ENCODE assay signal across 11 mouse cellular contexts in genomic region chr19:18758916-18759315, GRCm38 (mm10). TPM values are rescaled to one million over a fixed set of nuclear protein-coding genes. Genes with fewer than 3 reads are reported as not detected.
A peak's percentile ranks its signal among the peaks of the same experiment; 100 is the strongest.
DNase-seq lines count a peak whose midpoint lies in the region; ATAC-seq and TF ChIP-seq lines count a peak whose summit lies in the region.
"Had no signal": no experiment of that assay in that cellular context is flagged by ENCODE, and none has a peak within 500 bp of the region (broad histone marks: within the 10 kb centered on the region; RNA-seq: fewer than 3 reads in every experiment).

No protein-coding gene starts in this region.

- H3K4me3 ChIP-seq in kidney, adult 2 months (ENCODE audit: insufficient read depth, low read depth, low read length), result no peak overlapping the region
- no peak overlapping the region for H3K4me3 ChIP-seq in kidney, embryonic 14.5 days (ENCODE audit: low read length)
- H3K4me3 ChIP-seq in midbrain, embryonic 14.5 days (replicated peaks; ENCODE audit: low read depth, low read length), result no peak overlapping the region
- H3K4me3 ChIP-seq: embryonic facial prominence, embryonic 12.5 days; hindbrain, embryonic 12.5 days had no signal

- intact Hi-C loops in left cerebral cortex, postnatal 36 days (cut with DNase I), result no loop called here

- WGBS in kidney, adult 2 months, result 23% methylated on average over 9 of the region's 9 CpGs
- WGBS in kidney, embryonic 14.5 days, result 22% methylated on average over 9 of the region's 9 CpGs
- WGBS in midbrain, embryonic 14.5 days, result 8% methylated on average over 9 of the region's 9 CpGs

- H3K27me3 ChIP-seq in kidney, adult 2 months (replicated peaks; ENCODE audit: control insufficient read depth, insufficient read depth, low read length), result no peaks in the 10 kb centered on the region
- no peaks in the 10 kb centered on the region for H3K27me3 ChIP-seq in kidney, embryonic 14.5 days (ENCODE audit: control insufficient read depth, insufficient read depth, low read length)
- no peaks in the 10 kb centered on the region for H3K27me3 ChIP-seq in midbrain, embryonic 14.5 days (ENCODE audit: control insufficient read depth, insufficient read depth, low read length)
- H3K27me3 ChIP-seq: embryonic facial prominence, embryonic 12.5 days; hindbrain, embryonic 12.5 days had no signal

- peak overlapping the region; percentile 63; the same call in 1 of the 2 replicates for H3K27ac ChIP-seq in kidney, adult 2 months (ENCODE audit: insufficient read depth, low read depth, low read length)
- H3K27ac ChIP-seq in kidney, embryonic 14.5 days (ENCODE audit: low read depth, low read length), result no peak overlapping the region
- no peak overlapping the region for H3K27ac ChIP-seq in midbrain, embryonic 14.5 days (replicated peaks; ENCODE audit: low read depth, low read length)
- H3K27ac ChIP-seq: embryonic facial prominence, embryonic 12.5 days; hindbrain, embryonic 12.5 days; liver, embryonic 14.5 days had no signal

- no peak overlapping the region for H3K9ac ChIP-seq in kidney, embryonic 14.5 days (ENCODE audit: low read depth, low read length)
- no peak overlapping the region for H3K9ac ChIP-seq in midbrain, embryonic 14.5 days (replicated peaks; ENCODE audit: low read length)
- H3K9ac ChIP-seq: embryonic facial prominence, embryonic 12.5 days; hindbrain, embryonic 12.5 days; liver, embryonic 14.5 days had no signal

- H3K9me3 ChIP-seq in kidney, embryonic 14.5 days (ENCODE audit: control insufficient read depth, low read length), result no peaks in the 10 kb centered on the region
- H3K9me3 ChIP-seq in midbrain, embryonic 14.5 days (ENCODE audit: control insufficient read depth, low read length), result no peaks in the 10 kb centered on the region
- H3K9me3 ChIP-seq: embryonic facial prominence, embryonic 12.5 days; hindbrain, embryonic 12.5 days had no signal

- no peak for TF ChIP-seq CTCF in kidney, adult 2 months (conservative IDR thresholded peaks at IDR 0.05; ENCODE audit: insufficient read depth, insufficient read length, low read depth, low read length)

- peak; percentile 95 for ATAC-seq in kidney, embryonic 14.5 days (ENCODE audit: low FRiP score, low TSS enrichment)
- no peak for ATAC-seq in midbrain, embryonic 14.5 days (ENCODE audit: low FRiP score, low TSS enrichment)

- H3K36me3 ChIP-seq in kidney, adult 2 months (ENCODE audit: control insufficient read depth, insufficient read depth, low read length), result no peaks in the 10 kb centered on the region
- no peaks in the 10 kb centered on the region for H3K36me3 ChIP-seq in kidney, embryonic 14.5 days (ENCODE audit: control insufficient read depth, insufficient read depth, low read length)
- H3K36me3 ChIP-seq in midbrain, embryonic 14.5 days (ENCODE audit: control insufficient read depth, insufficient read depth, low read length), result no peaks in the 10 kb centered on the region
- H3K36me3 ChIP-seq: embryonic facial prominence, embryonic 12.5 days; hindbrain, embryonic 12.5 days had no signal

- DNase-seq in kidney, adult 2 months, result peak; percentile 17
- DNase-seq in kidney, postnatal 25 days, result no peak
- peak; percentile 12 for DNase-seq in ZHBTc4 (ENCODE audit: low read depth, low spot score)
- DNase-seq in midbrain, embryonic 14.5 days, result peak; percentile 17
- no peak for DNase-seq in urinary bladder, adult 18-20 months (ENCODE audit: low spot score in 2 of 2)
- DNase-seq in left cerebral cortex, postnatal 36 days (ENCODE audit: low spot score in 2 of 2), result no peak
- DNase-seq: thymus, postnatal 36 days had no signal

- H3K4me1 ChIP-seq in kidney, adult 2 months (ENCODE audit: control insufficient read depth, insufficient read depth, low read length), result no peaks in the 10 kb centered on the region
- H3K4me1 ChIP-seq in kidney, embryonic 14.5 days (ENCODE audit: control insufficient read depth, insufficient read depth, low read length), result peaks cover 6% of the 10 kb centered on the region; the same call in 1 of the 2 replicates
- no peaks in the 10 kb centered on the region for H3K4me1 ChIP-seq in midbrain, embryonic 14.5 days (ENCODE audit: control insufficient read depth, insufficient read depth, low read length)
- H3K4me1 ChIP-seq: embryonic facial prominence, embryonic 12.5 days; hindbrain, embryonic 12.5 days had no signal

- TF ChIP-seq POLR2A in kidney, adult 2 months (IDR thresholded peaks at IDR 0.05; ENCODE audit: low read depth, low read length), result no peak

- no peak overlapping the region for H3K4me2 ChIP-seq in kidney, embryonic 14.5 days (replicated peaks; ENCODE audit: low read depth, low read length)
- H3K4me2 ChIP-seq in midbrain, embryonic 14.5 days (ENCODE audit: low read length), result no peak overlapping the region
- H3K4me2 ChIP-seq: embryonic facial prominence, embryonic 12.5 days; hindbrain, embryonic 12.5 days had no signal

RNA-seq across cellular contexts. Expression of gene Trpm6, which starts 9.1 kb away (rescaled TPM):
- 1.9 TPM in 2 replicates for polyA plus RNA-seq in kidney, adult 2 months (2012; rRNA removed)
- polyA plus RNA-seq in kidney, embryonic 14.5 days (2014; fragmentation: Nextera tagmentation; extraction: Ambion mirVana), result 0.33 and 0.61 TPM in 2 replicates
- polyA plus RNA-seq in midbrain, embryonic 14.5 days (2014; fragmentation: Nextera tagmentation; extraction: Ambion mirVana), result 0.32 and 0.36 TPM in 2 replicates
- total RNA-seq in left cerebral cortex, postnatal 36 days (2021), result under 1 TPM; 0.39 to 0.59 TPM

RNA-seq across cellular contexts. Expression of gene D030056L22Rik, which starts 45.9 kb away (rescaled TPM):
- polyA plus RNA-seq in kidney, adult 2 months (2012; rRNA removed), result 6.2 and 6.5 TPM in 2 replicates
- 47.8 and 49.5 TPM in 2 replicates for polyA plus RNA-seq in kidney, embryonic 14.5 days (2014; fragmentation: Nextera tagmentation; extraction: Ambion mirVana)
- 66.5 and 68.7 TPM in 2 replicates for polyA plus RNA-seq in midbrain, embryonic 14.5 days (2014; fragmentation: Nextera tagmentation; extraction: Ambion mirVana)
- total RNA-seq in left cerebral cortex, postnatal 36 days (2021), result 10 to 100 TPM; 22.3 to 26.0 TPM

Comparison
In these comparisons a context has a peak if more than half of its experiments do, and no peak if none do; other contexts are left out.
1. DNase-seq: peak in kidney, adult 2 months (single experiment), ZHBTc4 (single experiment) and midbrain, embryonic 14.5 days (single experiment); none in kidney, postnatal 25 days (0 of 2), urinary bladder, adult 18-20 months (0 of 2) and left cerebral cortex, postnatal 36 days (0 of 2).